Mouse (Mus musculus) NIH3T3 (cell line): Measurements from ENCODE around the gene Maged1.
A peak's percentile ranks its signal among the peaks of the same experiment; 100 is the strongest.
"Not testable (repeated sequence)": the region's sequence is repeated elsewhere in the genome, so short reads cannot be mapped to it uniquely, and the experiment has no call there.

Experiments
- DNase-seq: peaks from one replicate; pipeline ENCODE4 v3.0.0-alpha.2; 2012; ENCODE audit warnings: low read depth

The Maged1 gene

DNA sequence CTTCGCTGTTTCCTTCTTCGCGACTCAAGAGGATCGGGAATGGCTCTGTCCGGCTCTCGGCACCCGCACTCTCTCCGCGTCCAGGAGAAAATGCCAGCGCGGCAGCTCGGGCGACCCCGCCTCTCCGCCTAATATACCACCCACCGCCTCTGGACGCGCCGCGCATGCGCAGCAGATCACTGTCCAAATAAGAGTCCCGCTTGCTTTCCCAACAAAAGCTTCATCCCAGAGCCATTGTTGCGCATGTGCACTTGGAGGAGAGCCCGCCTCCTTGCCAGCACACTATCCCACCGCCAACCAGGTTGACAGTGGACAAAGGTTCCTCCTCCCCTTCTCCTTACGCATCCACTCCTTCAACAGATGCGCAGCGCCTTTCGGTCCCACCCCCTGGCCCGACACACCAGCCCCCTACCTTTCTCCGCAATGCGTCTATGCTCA is at the start of gene Maged1:
TSS of gene Maged1 (minus strand) at position 226 of the 438 bp plus-strand sequence.
- DNase-seq, result peak; percentile 96

GRCm38 (mm10) chrX:94580251-94580650 is 38.3 kb upstream of the Maged1 start:
- DNase-seq, result no peak

GRCm38 (mm10) chrX:94564694-94565093 is 22.8 kb upstream of the Maged1 start:
- no peak for DNase-seq

GRCm38 (mm10) chrX:94562392-94562791 is 20.4 kb upstream of the Maged1 start:
- no peak for DNase-seq

DNA sequence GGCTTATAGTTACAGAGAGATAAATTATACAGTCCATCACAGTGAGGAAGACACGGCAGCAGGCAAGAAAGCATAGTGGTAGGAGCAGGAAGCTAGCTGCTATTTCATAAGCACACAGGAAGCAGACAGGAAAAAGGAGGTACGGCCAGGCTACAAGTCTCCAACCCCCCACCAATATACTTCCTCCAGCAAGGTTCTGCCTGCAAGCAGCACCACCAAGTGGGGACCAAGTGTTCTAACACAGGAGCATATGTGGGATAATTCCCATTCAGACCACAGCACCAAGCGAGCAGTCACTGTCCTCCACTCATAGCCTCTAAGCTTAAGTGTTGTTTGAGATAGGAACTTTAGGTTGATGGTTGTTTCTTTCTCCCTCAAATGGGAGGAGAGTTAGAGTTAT is 6.3 kb upstream of the Maged1 start:
- DNase-seq, result peak; percentile 38

DNA sequence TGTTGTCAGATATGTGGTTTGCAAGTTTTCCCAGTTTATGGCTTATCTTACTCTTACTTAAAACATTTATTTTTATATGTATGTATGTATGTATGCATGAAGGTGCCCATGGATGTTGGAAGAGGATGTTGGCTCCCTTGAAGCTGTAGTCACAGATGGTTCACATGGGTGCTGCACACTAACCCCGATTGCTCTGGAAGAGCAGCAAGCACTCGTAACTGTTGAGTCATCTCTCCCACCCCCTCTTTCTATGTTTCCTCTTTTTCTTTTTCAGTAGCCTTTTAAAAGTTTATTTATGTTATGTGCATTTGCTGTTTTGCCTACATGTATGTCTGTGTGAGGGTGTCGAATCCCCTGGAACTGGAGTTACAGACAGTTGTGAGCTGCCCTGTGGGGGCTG is 4.0 kb upstream of the Maged1 start:
- no peak for DNase-seq

GRCm38 (mm10) chrX:94544923-94545322 is 3.0 kb upstream of the Maged1 start:
- peak; percentile 73 for DNase-seq

DNA sequence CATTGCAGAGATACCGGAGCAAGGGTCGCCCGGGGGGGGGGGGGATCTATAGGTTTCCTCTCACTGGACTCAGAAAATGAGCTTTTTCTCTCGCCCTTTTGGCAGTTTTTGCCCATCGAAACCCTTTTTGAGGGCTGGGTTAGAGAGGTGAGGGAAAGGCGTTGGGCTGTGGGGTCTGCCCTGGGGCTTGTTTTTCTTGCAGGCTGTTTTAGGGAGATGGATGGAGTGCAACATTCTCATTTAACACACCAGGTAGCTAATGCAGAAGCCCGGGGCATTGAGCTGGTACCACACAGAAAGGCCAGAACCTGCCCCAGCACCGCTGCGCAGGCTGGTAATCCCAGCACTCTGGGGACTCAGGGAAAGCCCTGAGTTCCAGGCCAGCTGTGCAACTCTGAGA is 593 bp upstream of the Maged1 start:
- peak; percentile 8 for DNase-seq

DNA sequence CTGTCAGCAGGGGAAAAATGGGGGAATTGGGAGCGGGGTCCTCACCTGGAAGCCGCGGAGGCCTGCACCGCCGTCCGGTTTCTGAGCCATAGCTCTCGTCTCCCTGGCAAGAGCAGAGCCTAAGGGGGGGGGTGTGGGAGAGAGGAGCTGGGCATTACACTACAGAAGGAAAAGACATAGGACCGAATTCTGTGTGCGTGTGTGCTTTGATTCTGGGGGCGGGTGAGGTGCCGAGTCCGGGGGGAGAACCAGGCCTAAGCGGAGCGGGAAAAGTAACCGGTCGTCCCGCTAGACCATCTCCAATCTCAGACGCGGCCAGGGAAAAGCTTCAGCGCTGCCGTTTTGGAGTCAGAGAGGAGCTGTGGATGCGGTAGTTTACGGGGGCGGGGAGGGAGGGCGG is 737 bp downstream of the Maged1 start:
- DNase-seq, result no peak

DNA sequence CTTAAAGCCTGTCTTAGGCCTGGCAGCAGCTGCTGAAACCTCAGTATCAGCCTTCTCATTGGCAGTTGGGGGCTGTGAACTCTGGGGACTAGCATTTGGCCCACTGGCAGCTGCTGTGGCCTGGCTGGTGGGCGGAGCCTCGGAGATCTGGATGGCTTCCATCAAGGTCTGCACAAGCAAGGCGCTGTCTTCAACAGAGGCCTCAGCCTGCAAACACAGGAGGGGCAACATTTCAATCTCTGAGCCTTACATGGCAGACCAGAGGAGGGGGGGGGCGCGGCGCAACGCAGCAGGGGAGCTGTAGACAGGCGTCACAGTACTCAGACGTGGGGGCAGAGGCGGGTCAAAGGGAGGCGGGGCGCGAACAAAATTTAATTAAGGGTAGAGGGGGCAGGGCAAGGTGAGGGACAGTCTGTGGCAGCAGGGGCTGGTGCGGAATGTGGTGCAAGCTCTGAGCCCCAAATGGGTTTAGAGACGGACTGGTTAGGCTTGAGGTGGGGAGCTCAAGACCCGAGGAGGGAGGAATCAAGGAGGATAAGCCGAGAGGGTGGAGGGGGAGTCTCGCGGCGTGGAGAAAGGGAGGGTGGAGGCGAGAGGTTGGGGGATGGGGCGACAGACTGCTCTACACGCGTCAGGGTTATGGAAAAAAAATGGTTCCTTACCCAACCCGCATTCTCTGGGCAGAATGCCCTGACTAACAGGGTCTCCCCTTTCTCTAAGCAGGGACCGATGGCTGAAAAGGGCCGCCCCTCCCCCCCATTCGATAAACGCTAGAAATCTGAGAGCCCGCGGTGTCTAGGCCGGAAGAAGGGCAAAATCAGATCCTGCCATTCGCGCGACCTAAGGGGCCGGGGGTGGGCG is 1.4 kb downstream of the Maged1 start:
- DNase-seq, result peak; percentile 94

DNA sequence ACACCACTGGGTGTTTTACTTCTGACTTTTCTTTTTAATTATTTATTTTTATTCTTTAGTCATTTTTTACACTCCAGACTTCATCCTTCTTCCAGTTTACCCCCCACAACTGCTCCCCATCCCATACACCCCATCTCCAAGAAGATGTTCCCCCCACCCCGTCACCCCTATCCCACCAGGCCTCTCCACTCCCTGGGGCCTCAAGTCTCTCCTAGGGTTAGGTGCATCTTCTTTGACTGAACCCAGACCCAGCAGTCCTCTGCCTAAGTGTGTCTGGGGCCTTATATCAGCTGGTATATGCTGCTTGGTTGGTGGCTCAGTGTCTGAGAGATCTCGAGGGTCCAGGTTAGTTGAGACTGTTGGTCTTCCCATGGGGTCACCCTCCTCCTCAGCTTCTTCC is 7.6 kb downstream of the Maged1 start:
- DNase-seq, result no peak

DNA sequence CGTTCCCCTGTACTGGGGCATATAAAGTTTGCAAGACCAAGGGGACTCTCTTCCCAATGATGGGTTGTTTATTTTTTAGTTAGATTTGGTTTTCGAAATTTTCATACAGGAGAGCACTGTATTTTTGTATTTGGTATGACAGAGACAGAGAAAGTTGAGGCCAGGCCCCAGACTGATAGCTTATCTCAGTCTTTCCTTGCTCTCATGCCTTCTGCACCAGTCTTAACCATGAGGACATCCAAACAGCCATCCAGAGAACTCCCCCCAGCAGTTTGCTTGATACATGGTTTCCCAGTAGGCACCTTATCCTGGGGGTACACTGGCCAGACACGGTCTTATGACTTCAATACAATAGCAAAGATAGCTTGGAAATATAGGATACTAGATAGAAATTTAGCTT is 11.6 kb downstream of the Maged1 start:
- no peak for DNase-seq

DNA sequence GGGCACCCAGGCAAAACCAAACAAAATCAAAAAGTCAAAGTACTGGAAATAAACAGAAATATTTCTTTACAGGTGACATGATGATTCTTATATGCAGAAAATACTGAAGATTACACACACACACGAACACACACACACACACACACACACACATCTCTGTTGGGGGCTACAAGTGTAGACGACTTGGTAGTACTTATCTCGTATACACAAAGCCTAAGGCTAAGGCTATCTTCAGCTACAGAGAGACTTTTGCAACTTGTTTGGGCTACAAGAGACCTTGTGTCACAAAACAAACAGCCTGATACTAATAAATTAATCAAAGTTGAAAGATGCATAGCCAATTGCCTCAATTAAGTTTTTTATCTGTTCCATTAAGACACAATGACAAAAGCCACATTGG is 19.8 kb downstream of the Maged1 start:
- DNase-seq, result no peak

GRCm38 (mm10) chrX:94508442-94508819 is 33.5 kb downstream of the Maged1 start:
- DNase-seq, result no peak

- not testable (repeated sequence) for DNase-seq
Measured at GRCm38 (mm10) chrX:94507698-94508441, 34.1 kb downstream of the Maged1 start.

GRCm38 (mm10) chrX:94486001-94486792 is 55.7 kb downstream of the Maged1 start:
- no peak for DNase-seq
